Mouse (Mus musculus) left cerebral cortex, adult 2 months (tissue): Measurements from ENCODE around the gene Olr1. TPM values are rescaled to one million over a fixed set of nuclear protein-coding genes. Genes with fewer than 3 reads are reported as not detected.
A peak's percentile ranks its signal among the peaks of the same experiment; 100 is the strongest.
"Not testable (repeated sequence)": the region's sequence is repeated elsewhere in the genome, so short reads cannot be mapped to it uniquely, and the experiment has no call there.

Experiments
- DNase-seq, 2 experiments: peaks; one replicate each; pipeline ENCODE4 v3.0.0; 2021 to 2022; ENCODE audit warnings: low spot score in 2 of 2, mixed read lengths in 1 of 2; ENCODE audit errors: extremely low spot score in 1 of 2
- H3K27ac ChIP-seq: fragments of 200-600 bp; 2 replicates; pipeline ENCODE4 v1.8.1; 2022
- H3K4me3 ChIP-seq: fragments of 200-600 bp; 2 replicates; pipeline ENCODE4 v1.8.1; 2022
- CTCF ChIP-seq: fragments of 200-600 bp; IDR thresholded peaks from 2 replicates; pipeline ENCODE4 v1.8.1; 2022; ENCODE audit warnings: antibody characterized with exemption, mild to moderate bottlenecking, moderate library complexity
- intact Hi-C: fragments of 180-260 bp; cut with DNase I; formaldehyde crosslinking; loops from one replicate; pipeline ENCODE4 v1.15.1; 2025
- total RNA-seq, 2 experiments: library from RNA; stranded (reverse); gene quantifications; 2 replicates each; pipeline ENCODE4 v1.2.3; 2021

Olr1 gene
- total RNA-seq, 2 experiments from 2014 or later = not detected

DNA sequence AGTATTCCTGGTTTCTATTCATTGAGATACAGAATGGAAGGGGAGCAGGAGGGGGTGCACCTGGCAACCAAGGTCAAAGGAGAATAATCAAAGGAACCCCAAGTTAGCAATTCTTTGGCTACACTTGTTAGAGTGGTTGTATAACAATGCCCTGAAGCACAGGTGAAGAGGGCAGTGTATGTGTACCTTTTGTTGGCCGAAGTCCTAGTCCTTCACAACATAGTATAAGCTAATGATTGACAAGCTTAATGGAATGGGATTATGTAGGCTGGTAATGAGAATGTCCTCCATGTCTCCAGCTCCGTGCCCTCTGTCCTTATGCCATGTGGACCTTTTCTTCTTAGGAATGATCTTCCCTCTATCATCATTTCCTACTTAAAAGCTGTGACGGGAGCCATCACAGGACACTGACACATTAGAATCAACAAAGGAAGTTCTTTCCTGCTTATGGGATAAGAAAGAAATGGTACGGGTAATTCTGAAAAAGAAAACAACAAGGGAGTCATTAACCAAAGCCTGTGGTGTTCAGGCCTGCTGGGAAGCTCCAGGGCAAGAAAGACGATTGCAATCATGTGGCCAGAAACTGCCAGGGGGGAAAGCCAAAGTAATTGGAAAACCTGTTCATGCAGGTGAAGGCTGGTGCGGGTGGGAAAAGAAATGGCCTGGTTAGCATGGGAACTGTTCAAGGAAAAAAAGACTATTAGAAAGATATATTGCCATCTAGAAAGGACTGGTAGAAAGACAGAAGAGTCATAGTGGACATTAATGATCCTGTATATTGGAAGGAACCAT, 3.4 kb upstream of the Olr1 start:
- intact Hi-C loops = no loop called here
- Histone ChIP-seq H3K4me3 (no peak overlapping the region), H3K27ac (no peak overlapping the region)
- no peak for TF ChIP-seq CTCF
- DNase-seq = no peak

GRCm38 (mm10) chr6:129503471-129503870, 3.5 kb downstream of the Olr1 start:
- intact Hi-C loops = no loop called here
- DNase-seq = no peak
- no peak for TF ChIP-seq CTCF
- no peak overlapping the region for H3K27ac ChIP-seq
- no peak overlapping the region for H3K4me3 ChIP-seq

DNA sequence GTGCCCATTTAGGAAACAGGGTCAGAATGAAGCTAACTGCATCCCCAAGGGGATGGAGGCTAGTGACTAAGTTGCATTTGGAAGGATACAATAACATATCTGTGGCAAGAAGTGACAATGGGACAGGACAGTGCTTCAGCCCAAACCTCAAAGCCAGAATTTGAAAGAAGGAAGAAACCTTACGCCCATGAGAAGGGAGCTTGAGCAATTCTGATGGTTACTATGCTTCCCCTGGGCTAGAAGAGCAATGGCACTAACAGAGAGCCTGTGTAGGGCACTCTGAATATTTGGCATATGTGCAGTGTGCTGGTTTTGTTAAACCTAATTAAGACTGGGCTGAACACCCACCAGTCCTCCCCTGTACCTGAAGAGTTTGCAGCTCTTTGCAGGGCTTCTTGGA, 7.4 kb downstream of the Olr1 start:
- H3K27ac ChIP-seq, intact Hi-C loops, DNase-seq, H3K4me3 ChIP-seq: not testable (repeated sequence)

DNA sequence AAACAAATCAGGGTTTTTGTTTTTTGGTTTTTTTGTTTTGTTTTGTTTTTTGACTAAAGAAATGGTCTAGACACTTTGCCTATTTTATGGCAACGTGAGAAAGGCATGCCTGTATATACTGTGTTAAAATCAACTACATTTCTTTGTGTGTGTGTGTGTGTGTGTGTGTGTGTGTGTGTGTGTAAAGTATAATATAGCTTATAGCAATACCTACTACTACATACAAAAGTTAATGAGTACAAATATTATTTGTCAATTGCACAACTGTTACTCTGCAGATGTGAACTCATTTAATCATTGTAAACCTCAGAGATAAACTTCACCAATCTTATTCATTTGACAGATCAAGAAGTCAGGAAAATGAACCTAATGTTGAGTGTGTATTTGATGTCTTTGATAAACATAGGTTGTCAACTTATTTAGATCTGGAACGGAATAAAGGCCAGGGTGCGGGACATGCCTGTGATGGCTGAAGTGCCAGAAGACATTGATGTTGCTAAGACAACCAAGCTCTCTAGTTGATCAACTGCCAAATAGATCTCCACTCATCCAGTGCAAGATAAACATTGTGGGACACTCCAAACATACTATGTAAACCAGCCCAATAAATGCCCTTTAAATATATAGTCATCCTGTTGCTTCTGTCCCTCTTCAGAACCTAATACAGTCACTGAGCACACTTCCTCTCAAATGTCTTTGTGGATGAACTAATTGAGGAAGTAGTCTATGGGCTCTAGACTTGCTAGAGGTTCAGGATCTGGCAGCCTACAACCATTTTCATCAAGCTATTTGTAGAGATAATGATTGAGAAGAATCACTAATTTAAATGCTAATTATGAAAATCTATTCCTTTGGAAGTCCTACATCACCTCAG, 9.4 kb downstream of the Olr1 start:
- DNase-seq = no peak
- intact Hi-C loops = no loop called here
- TF ChIP-seq CTCF = no peak
- H3K4me3 ChIP-seq = no peak overlapping the region
- no peak overlapping the region for H3K27ac ChIP-seq

GRCm38 (mm10) chr6:129494924-129495323, 12.0 kb downstream of the Olr1 start:
- intact Hi-C loops = no loop called here
- H3K27ac ChIP-seq = no peak overlapping the region
- TF ChIP-seq CTCF = no peak
- no peak for DNase-seq
- H3K4me3 ChIP-seq = no peak overlapping the region

DNA sequence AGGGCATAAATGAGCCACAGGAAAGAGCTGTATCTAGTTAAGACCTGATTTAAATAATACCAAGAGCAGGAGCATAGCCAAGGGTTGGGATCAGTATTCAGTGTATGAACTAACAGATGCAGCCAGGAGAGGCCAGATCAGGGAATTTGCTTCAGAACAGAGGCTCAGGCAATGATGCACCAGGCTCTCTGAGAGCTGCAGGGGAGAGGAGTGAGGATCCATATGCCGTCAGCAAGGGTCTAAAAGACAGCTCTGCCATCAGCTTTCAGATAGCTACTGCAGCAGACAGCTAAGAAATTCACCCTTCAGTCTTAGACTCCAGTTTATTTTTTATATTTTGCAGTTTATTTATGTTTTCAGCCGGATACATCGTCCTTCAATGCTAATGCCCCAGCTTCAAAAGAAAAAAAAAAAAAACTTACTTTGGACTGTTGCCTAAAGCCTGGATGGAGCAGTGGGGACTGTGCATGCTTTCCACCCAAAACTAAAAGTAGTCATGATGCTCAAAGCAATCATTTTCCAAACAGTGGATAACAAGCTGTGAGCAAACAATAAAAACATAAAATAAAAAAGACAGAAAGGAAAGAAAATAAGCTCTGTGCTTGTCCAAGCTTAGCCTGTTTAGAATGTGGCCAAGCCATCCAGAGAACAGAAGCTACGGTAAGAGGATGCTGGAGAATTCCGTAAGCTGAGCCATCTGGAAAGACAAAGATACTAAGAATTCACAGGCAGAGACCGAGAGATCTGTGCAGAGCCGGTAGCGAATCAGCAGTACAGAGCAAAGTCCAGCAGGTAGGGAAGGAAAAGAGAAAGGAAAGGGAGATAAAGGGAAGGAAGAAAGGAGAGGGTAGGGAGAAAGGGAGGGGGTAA, 26.6 kb downstream of the Olr1 start:
- intact Hi-C loops = no loop called here
- no peak for TF ChIP-seq CTCF
- Histone ChIP-seq H3K27ac (no peak overlapping the region), H3K4me3 (no peak overlapping the region)
- no peak for DNase-seq

GRCm38 (mm10) chr6:129476404-129477126, 30.4 kb downstream of the Olr1 start:
- no peak overlapping the region for H3K4me3 ChIP-seq
- intact Hi-C loops = loop anchor here (1.0 kb wide), 1 partner anchor 83 kb away; no protein-coding TSS in a partner anchor
- H3K27ac ChIP-seq = no peak overlapping the region
- TF ChIP-seq CTCF = peak; percentile 72
- DNase-seq = no peak

DNA sequence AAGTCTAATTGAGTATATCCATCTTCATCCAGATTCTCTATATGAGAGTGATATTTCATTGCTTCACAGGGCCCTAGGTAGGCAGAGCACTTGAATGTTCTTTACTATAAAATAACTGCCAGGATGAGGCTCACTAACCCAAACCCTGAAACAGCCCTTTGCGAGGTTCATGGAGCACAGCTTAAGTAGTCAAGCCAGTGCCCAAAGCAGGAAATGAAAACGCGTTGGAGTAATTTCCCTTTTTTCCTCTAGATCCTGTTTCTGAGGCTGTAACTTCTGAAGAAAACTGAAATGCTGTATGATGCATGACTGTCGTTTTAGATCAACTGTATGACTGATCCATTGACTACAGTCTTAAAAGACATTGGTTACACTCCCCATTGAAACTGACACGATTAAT, 34.3 kb downstream of the Olr1 start:
- intact Hi-C loops = no loop called here
- Histone ChIP-seq H3K27ac (no peak overlapping the region), H3K4me3 (no peak overlapping the region)
- TF ChIP-seq CTCF = no peak
- DNase-seq = no peak

GRCm38 (mm10) chr6:129471386-129471785, 35.6 kb downstream of the Olr1 start:
- H3K27ac ChIP-seq = no peak overlapping the region
- H3K4me3 ChIP-seq = no peak overlapping the region
- no peak for DNase-seq
- TF ChIP-seq CTCF = no peak
- intact Hi-C loops = no loop called here

GRCm38 (mm10) chr6:129451411-129452039, 55.4 kb downstream of the Olr1 start, which contains the start of gene Clec1a:
TSS of gene Clec1a (minus strand) at chr6:129452000.
- peak in 1 of 2 experiments; percentile 7 for DNase-seq
- no peak within 1 kb of the TSS for H3K27ac ChIP-seq
- no peak for TF ChIP-seq CTCF
- peak within 1 kb of the TSS; percentile 24 for H3K4me3 ChIP-seq
- intact Hi-C loops = no loop called here

GRCm38 (mm10) chr6:129449743-129450142, 57.2 kb downstream of the Olr1 start:
- Histone ChIP-seq H3K4me3 (no peak overlapping the region), H3K27ac (no peak overlapping the region)
- no peak for DNase-seq
- TF ChIP-seq CTCF = no peak
- intact Hi-C loops = no loop called here
